Comparison of ENCODE assay signal across 8 mouse cellular contexts in the genomic region with DNA sequence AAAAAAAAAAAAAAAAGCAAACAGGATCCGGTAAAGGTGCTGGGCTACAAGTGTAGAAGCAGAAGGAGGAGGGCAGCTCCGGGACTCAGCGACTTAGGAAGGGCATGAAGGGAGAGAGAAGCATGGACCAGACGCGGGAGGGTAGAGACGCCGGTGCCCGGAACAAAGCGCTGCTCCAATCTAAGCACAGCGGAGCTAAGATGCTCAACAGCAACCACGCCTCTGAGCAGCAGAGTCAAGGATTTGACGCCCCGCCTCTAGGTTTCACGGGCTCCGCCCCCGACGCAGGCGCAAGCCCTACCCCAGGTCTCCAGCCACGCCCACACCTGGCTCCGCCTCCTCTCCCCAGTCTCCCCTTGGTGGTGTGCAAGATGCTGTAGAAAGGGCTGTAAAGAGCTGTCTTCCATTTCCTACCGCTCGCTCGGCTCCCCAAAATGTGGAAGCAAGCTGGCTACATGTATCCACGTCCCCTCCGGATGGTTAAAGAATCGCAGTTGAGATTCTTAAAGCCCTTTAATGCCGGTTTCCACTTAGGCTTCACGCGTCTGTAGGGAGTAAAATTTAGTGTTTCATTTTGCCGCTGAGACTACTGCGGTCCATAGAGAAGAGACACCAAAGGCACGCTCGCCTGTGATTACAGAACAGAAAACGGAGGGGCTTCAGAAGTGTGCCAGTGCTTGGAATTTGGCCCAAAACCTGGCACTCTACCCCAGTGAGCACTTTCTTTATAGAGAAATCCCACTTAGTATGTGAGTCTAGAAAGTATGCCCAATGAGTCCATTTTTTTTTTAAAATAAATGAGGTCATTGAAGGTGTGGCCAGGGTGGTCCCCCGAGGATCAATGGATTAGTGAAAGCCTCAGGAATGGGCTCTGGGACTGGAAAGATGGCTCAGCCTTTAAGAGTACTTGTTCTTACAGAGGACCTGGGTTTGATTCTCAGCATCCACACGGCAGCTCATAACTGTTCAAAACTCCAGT. TPM values are rescaled to one million over a fixed set of nuclear protein-coding genes. Genes with fewer than 3 reads are reported as not detected.
DNase-seq lines count a peak whose midpoint lies in the region; ATAC-seq and TF ChIP-seq lines count a peak whose summit lies in the region.

Gene Sarm1, minus strand, starts transcription at position 211 of the 979 bp plus-strand sequence.

- DNase-seq in c-Kit-positive CD71-positive TER-119-positive erythroid progenitor cells, embryonic 14.5 days (ENCODE audit: low spot score): peak; percentile 91
- peak; percentile 84 for DNase-seq in heart, postnatal 10 days
- DNase-seq in large intestine, adult 2 months (ENCODE audit: low read depth, low spot score): peak; percentile 64
- peak; percentile 96 for DNase-seq in liver, postnatal 0 days
- peak; percentile 95 for DNase-seq in testis, postnatal 10 days (ENCODE audit: low spot score)

- no peak for TF ChIP-seq EP300 in liver, postnatal 0 days (IDR thresholded peaks at IDR 0.05; ENCODE audit: low read depth)

- H3K27me3 ChIP-seq in E14TG2a.4 (ENCODE audit: insufficient read depth, low read length): peaks cover 73% of the 10 kb centered on the region
- H3K27me3 ChIP-seq in forebrain, embryonic 12.5 days: peaks cover 44% of the 10 kb centered on the region
- H3K27me3 ChIP-seq in liver, postnatal 0 days (ENCODE audit: insufficient read depth, low read length): peaks cover 28% of the 10 kb centered on the region
- H3K27me3 ChIP-seq in neural tube, embryonic 14.5 days (ENCODE audit: control insufficient read depth, insufficient read depth, low read length): no peaks in the 10 kb centered on the region

- H3K36me3 ChIP-seq in E14TG2a.4 (ENCODE audit: insufficient read depth, low read length): no peaks in the 10 kb centered on the region
- H3K36me3 ChIP-seq in forebrain, embryonic 12.5 days (replicated peaks): no peaks in the 10 kb centered on the region
- no peaks in the 10 kb centered on the region for H3K36me3 ChIP-seq in liver, postnatal 0 days (replicated peaks; ENCODE audit: insufficient read depth, low read length)
- H3K36me3 ChIP-seq in neural tube, embryonic 14.5 days (ENCODE audit: control insufficient read depth, insufficient read depth, low read length): no peaks in the 10 kb centered on the region

- ATAC-seq in forebrain, embryonic 12.5 days (ENCODE audit: low FRiP score): peak; percentile 98
- peak; percentile 76 for ATAC-seq in liver, postnatal 0 days
- peak; percentile 96 for ATAC-seq in neural tube, embryonic 14.5 days (ENCODE audit: low read depth)

- H3K27ac ChIP-seq in forebrain, embryonic 12.5 days: peak within 1 kb of the TSS; percentile 89
- peak within 1 kb of the TSS; percentile 86 for H3K27ac ChIP-seq in liver, postnatal 0 days (ENCODE audit: low read depth)
- H3K27ac ChIP-seq in neural tube, embryonic 14.5 days (ENCODE audit: low read depth, low read length): peak within 1 kb of the TSS; percentile 86

- H3K4me2 ChIP-seq in forebrain, embryonic 12.5 days: peak within 1 kb of the TSS; percentile 80
- H3K4me2 ChIP-seq in liver, postnatal 0 days (ENCODE audit: low read depth, low read length): peak within 1 kb of the TSS; percentile 78
- H3K4me2 ChIP-seq in neural tube, embryonic 14.5 days (ENCODE audit: low read depth, low read length): peak within 1 kb of the TSS; percentile 61

- no peak for TF ChIP-seq CTCF in E14TG2a.4 (conservative IDR thresholded peaks at IDR 0.05; ENCODE audit: low read length)
- no peak for TF ChIP-seq CTCF in liver, postnatal 0 days (IDR thresholded peaks at IDR 0.05; ENCODE audit: low read depth)

- peak within 1 kb of the TSS; percentile 85 for H3K4me3 ChIP-seq in E14TG2a.4 (replicated peaks; ENCODE audit: low read length)
- H3K4me3 ChIP-seq in forebrain, embryonic 12.5 days (replicated peaks): peak within 1 kb of the TSS; percentile 65
- peak within 1 kb of the TSS; percentile 53 for H3K4me3 ChIP-seq in liver, postnatal 0 days (ENCODE audit: low read depth, low read length)
- peak within 1 kb of the TSS; percentile 82 for H3K4me3 ChIP-seq in neural tube, embryonic 14.5 days (ENCODE audit: low read depth, low read length)

- H3K9me3 ChIP-seq in E14TG2a.4 (ENCODE audit: low read length): no peaks in the 10 kb centered on the region
- H3K9me3 ChIP-seq in forebrain, embryonic 12.5 days: no peaks in the 10 kb centered on the region
- H3K9me3 ChIP-seq in liver, postnatal 0 days (ENCODE audit: low read length): no peaks in the 10 kb centered on the region
- no peaks in the 10 kb centered on the region for H3K9me3 ChIP-seq in neural tube, embryonic 14.5 days (ENCODE audit: control insufficient read depth, low read length)

- peak within 1 kb of the TSS; percentile 77 for H3K9ac ChIP-seq in forebrain, embryonic 12.5 days
- H3K9ac ChIP-seq in liver, postnatal 0 days (replicated peaks): peak within 1 kb of the TSS; percentile 26; the same call in 1 of the 2 replicates
- peak within 1 kb of the TSS; percentile 82 for H3K9ac ChIP-seq in neural tube, embryonic 14.5 days (replicated peaks; ENCODE audit: low read depth, low read length)

- WGBS in forebrain, embryonic 12.5 days: 3% methylated on average over 35 of the region's 36 CpGs
- WGBS in large intestine, adult 2 months: 4% methylated on average over 36 of the region's 36 CpGs
- 3% methylated on average over 36 of the region's 36 CpGs for WGBS in liver, postnatal 0 days (ENCODE audit: insufficient replicate concordance)
- 3% methylated on average over 36 of the region's 36 CpGs for WGBS in neural tube, embryonic 14.5 days

- peaks cover 36% of the 10 kb centered on the region for H3K4me1 ChIP-seq in E14TG2a.4 (replicated peaks; ENCODE audit: low read depth, low read length)
- peaks cover 27% of the 10 kb centered on the region for H3K4me1 ChIP-seq in forebrain, embryonic 12.5 days
- H3K4me1 ChIP-seq in liver, postnatal 0 days (ENCODE audit: insufficient read depth): peaks cover 20% of the 10 kb centered on the region
- H3K4me1 ChIP-seq in neural tube, embryonic 14.5 days (ENCODE audit: control insufficient read depth, insufficient read depth, low read length): peaks cover 15% of the 10 kb centered on the region

- intact Hi-C loops in heart, postnatal 10 days (cut with DNase I): no loop called here

RNA-seq across cellular contexts. Expression of gene Sarm1, which starts in this region (rescaled TPM):
- 32.1 and 34.8 TPM in 2 replicates for polyA plus RNA-seq in forebrain, embryonic 12.5 days (2016; fragmentation: Nextera tagmentation; extraction: Ambion mirVana)
- under 1 TPM; 0.22 to 0.30 TPM for total RNA-seq in heart, postnatal 10 days (2021)
- polyA plus RNA-seq in large intestine, adult 2 months (2012; rRNA removed): 0.46 and 0.53 TPM in 2 replicates
- polyA plus RNA-seq in liver, postnatal 0 days (2015; fragmentation: Nextera tagmentation; extraction: Ambion mirVana): 0.14 and 0.21 TPM in 2 replicates
- 54.3 and 56.1 TPM in 2 replicates for polyA plus RNA-seq in neural tube, embryonic 14.5 days (2014; fragmentation: Nextera tagmentation; extraction: Ambion mirVana)

Comparison
In these comparisons a context has a peak if more than half of its experiments do, and no peak if none do; other contexts are left out.
1. Peak in every context shown above with its lines: DNase-seq, ATAC-seq, H3K4me3 ChIP-seq and H3K27ac ChIP-seq.
2. RNA of gene Sarm1 (polyA plus RNA-seq): 54.3 to 56.1 TPM in neural tube, embryonic 14.5 days and 32.1 to 34.8 TPM in forebrain, embryonic 12.5 days; 0.46 to 0.53 TPM in large intestine, adult 2 months and 0.14 to 0.21 TPM in liver, postnatal 0 days; every median in the first group is over 10 times any median in the second.
3. Peak in DNase-seq in heart, postnatal 10 days; RNA of the gene not detected or under 1 TPM.
4. Peak in DNase-seq in large intestine, adult 2 months; RNA of the gene not detected or under 1 TPM.
5. Peak in DNase-seq, ATAC-seq, H3K4me3 ChIP-seq, H3K27ac ChIP-seq, H3K9ac ChIP-seq and H3K4me2 ChIP-seq in liver, postnatal 0 days; RNA of the gene not detected or under 1 TPM.
6. H3K9ac ChIP-seq: peak in every context shown above with its lines; median percentile 82 in neural tube, embryonic 14.5 days; 77 in forebrain, embryonic 12.5 days; 26 in liver, postnatal 0 days.